Mouse (Mus musculus): Measurements from ENCODE around the gene Gm8127. TPM values are rescaled to one million over a fixed set of nuclear protein-coding genes. Genes with fewer than 3 reads are reported as not detected.

The Gm8127 gene
- polyA plus RNA-seq, 1 experiment = not detected

Other genes with a start within 250 kb of the Gm8127 start
- gene Gm8094, start 217.2 kb downstream of the Gm8127 start, polyA plus RNA-seq (2011; ENCODE audit: insufficient read depth, insufficient read length, low read depth, missing spikeins) = not detected in 2 replicates
- not detected in 2 replicates for gene Gm8104, start 193.2 kb downstream of the Gm8127 start, polyA plus RNA-seq (2011; ENCODE audit: insufficient read depth, insufficient read length, low read depth, missing spikeins)
- not detected in 2 replicates for gene Gm7233, start 114.0 kb downstream of the Gm8127 start, polyA plus RNA-seq (2011; ENCODE audit: insufficient read depth, insufficient read length, low read depth, missing spikeins)
- gene Gm8122, start 58.5 kb downstream of the Gm8127 start, polyA plus RNA-seq (2011; ENCODE audit: insufficient read depth, insufficient read length, low read depth, missing spikeins) = not detected in 2 replicates
- not detected in 2 replicates for gene Gm8126, start 35.2 kb downstream of the Gm8127 start, polyA plus RNA-seq (2011; ENCODE audit: insufficient read depth, insufficient read length, low read depth, missing spikeins)
- 0.60 and 0.82 TPM in 2 replicates for gene Gm9732, start 18.8 kb downstream of the Gm8127 start, polyA plus RNA-seq (2011; ENCODE audit: insufficient read depth, insufficient read length, low read depth, missing spikeins)
- gene 1700001F09Rik, start 54.0 kb upstream of the Gm8127 start, polyA plus RNA-seq (2011; ENCODE audit: insufficient read depth, insufficient read length, low read depth, missing spikeins) = not detected in 2 replicates
- gene Gm8138, start 122.5 kb upstream of the Gm8127 start, polyA plus RNA-seq (2011; ENCODE audit: insufficient read depth, insufficient read length, low read depth, missing spikeins) = not detected in 2 replicates
- gene Gm5799, start 249.7 kb upstream of the Gm8127 start, polyA plus RNA-seq (2011; ENCODE audit: insufficient read depth, insufficient read length, low read depth, missing spikeins) = not detected in 2 replicates